Mouse (Mus musculus): ENCODE data around the gene Tmem214.

The Tmem214 gene

DNA sequence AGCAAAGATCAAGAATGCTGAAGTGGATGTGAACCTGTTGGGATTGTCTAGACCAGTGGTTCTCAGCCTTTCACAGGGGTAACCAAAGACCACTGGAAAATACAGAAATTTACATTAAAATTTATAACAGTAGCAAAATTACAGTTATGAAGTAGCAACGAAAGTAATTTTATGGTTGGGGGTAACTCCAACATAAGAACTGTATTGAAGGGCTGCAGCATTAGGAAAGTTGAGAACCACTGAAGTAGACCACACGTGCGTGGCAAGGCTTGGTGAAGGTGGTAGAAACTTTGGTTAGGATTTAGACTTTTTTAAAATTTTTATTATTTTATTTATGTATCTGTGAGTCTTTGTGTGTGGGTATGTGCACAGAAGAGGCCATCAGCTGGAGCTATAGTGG, at the start of gene Tmem214:
Gene Tmem214, plus strand, starts transcription at position 301 of the 400 bp plus-strand sequence.
- no peak for DNase-seq (ENCODE audit: low read depth, low spot score)

DNA sequence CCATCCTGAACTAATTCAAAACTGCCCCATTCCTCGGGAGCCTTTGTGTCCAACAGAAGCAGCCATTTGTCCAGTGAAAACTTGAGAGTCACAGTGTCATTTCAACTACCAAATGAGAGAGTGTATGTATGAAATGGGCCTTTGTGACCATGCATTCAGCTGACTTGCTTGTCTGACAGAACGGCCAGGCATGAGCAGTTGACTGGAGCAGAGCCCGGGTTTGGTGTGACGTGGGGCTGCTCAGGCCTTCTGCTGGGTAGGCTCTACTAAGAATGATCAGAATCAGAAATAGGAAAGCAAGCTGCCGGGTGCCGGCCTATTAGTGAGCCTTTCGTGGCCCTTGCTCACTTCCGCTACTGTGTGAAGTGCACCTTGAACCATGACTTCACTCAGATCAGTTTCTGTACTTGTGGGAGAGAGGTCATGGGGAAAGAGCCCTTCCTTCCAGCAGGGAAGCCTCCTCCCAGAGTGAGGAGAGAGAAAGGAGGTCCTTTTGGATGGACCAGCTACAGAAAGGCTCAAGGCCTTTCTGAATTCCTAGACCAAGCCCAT, 49.0 kb upstream of the Tmem214 start:
- DNase-seq (ENCODE audit: low read depth, low spot score), result no peak

DNA sequence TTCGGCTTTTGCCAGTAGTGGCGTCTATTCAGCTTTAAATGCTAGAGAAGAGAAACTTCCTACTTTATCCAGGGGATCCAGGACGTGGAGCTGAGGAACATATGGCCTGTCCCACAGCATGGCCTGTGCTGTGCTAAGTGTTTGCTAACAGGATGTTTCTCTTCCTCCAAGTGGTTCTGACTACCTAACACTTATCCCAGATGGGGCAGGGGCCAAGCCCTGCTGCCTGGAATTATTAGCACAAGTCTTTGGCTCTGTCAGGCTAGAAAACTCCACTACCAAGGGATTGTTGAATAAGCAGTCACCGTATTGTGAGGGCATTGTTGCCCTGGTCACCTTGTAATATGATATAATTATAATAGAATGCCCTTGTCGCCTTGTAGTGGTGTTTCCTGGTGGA, 45.1 kb upstream of the Tmem214 start:
- DNase-seq (ENCODE audit: low read depth, low spot score), result no peak

DNA sequence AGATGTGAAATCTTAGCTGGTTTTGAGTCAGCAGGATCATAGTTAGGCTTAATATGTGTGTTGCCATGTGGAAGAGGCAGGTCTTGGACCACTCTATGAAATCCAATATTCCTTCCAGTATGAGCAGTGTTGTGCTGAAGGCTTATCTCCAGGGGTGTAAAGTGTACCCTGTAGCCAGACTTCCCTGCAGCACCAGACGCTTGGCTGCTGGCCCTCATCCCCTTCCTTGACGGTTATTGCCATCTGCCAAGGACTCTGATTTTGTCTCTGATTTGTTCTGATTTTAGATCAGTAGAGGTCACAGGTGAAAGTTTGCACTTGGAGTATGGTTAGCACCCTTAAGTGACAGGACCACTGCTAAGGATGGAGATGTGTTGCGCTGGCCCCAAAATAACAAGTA, 44.7 kb upstream of the Tmem214 start:
- DNase-seq (ENCODE audit: low read depth, low spot score), result no peak

DNA sequence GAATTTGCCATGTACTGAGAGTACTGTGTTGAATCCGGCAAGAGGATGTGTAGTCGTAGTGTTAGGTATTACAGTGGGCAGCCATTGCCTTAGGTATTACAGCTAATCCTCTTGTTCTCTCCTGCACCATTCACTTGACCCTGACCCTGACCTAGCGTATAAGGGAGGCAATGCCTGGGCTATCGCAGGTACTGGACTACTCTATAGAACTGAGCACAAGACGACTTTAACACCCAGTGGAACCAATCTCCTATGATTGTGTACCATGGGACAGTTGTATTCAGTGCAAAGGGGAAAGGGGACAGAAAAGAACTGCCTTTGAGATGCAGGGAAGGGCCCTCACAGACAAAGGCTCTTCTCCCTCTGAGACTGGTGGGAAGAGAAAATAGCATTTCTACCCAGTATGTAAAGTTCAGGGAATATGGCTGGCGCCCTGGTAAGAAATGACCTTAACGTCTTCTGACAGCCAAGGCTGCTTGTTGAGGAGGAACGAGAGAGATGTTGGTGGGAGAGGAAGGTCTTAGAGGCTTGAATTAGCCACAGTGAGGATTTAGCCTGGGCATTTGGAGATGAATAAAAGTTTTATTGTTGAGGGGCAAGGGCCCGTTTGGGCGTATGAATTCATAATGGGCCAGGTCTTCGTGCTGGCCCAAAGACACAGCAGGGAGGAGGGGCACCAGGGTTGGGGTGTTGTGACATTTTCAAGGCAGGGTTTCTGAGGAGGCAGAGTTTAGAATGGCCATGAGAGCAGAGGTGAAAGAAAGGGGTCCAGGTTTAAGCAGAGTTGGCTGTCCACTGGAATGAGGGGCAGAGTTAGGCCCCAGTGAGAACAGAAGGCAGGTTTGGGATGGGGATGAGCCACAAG, 43.5 kb upstream of the Tmem214 start:
- DNase-seq (ENCODE audit: low read depth, low spot score), result no peak

DNA sequence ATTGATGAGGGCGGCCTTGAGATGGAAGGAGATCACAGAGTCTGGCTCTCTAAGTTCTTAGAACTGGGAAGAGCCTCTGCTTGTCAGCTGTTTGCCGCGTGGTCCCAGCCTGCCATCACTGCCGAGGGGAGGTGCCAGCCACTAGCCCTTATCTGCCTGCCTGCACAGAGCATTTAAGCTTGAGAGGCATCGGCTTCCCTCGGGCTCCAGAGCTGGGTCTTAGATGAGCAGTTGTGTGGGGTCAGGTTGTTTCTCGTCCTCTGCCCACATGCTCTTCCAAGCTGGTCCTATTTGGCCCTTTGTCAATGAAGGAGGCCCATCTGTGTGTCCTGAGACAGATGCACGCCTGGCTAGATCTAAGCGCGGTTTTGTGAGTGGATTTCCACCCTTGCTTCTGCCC, 42.6 kb upstream of the Tmem214 start:
- DNase-seq (ENCODE audit: low read depth, low spot score), result no peak

DNA sequence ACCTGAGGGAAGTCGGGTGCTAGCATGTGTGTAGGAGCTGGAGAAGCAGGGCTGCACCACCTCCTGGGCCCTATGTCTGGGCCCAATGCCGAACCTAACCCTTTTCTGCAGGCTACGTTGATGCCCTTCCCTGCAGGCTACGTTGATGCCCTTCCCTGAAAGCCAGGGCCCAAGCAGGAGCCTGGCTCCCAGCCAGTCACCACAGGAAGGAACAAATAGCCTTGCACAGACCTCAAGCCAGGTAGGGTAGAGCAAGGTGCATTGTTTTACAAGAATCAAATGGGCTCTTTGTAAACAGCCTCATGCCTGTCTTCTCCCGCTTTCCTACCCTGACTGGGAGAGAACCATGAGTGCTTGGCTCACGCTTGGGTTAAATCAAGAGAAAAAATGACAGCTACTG, 42.0 kb upstream of the Tmem214 start:
- no peak for DNase-seq (ENCODE audit: low read depth, low spot score)

DNA sequence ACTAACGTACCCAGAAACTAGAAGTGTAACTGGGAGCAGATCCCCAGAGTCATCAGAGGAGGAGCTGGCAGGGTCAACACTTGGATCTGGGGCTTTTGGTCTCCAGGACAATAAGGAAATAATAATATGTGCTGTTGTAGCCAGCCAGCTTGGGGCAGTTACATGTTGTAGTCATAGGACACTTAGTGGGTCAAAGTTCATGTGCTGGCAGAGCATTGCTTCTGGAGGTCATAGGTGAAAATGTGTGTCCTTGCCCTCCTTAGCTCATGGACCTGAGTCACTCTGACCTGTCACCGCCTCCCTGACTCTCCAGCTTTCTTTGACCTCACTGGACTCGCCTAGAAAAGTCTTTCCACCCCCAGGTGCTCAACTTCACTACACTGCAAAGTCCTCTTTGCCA, 34.4 kb upstream of the Tmem214 start:
- peak; percentile 32 for DNase-seq (ENCODE audit: low read depth, low spot score)

DNA sequence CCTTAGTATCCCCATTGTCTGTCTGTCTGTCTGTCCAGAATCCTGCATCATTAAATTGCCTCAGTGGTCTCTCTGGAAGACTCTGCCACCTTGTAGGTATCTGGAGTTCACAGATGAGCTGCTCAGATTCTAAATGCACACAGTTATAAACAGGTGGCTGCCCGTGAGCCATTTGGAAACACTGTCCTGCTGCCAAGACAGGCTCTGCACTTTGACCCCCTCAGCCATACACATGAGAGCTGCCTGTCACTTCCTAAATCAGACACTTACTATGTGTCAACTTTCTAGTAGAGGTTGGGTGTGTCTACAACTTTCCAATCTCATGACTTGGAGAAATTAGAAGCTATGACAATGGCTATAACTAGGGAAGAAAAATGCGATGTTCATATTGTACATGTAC, 28.1 kb upstream of the Tmem214 start:
- no peak for DNase-seq (ENCODE audit: low read depth, low spot score)

DNA sequence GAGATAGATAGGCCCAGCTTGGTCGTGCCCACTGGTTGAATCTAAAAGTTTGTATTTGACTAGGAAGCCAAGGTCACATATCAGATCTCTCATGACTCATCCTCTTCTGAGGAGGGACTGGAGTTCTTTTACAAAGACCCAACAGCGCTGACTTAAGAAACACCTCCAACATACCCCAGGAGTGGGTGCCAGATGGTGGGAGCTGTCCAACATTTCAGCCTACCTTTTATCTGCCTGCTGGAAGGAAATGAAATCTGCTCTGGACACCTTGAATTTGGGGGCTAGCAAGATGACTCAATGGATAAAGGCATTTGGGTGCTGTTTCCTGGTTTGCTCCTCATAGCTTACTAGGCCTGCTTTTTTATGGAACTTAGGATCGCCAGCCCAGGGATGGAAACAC, 25.9 kb upstream of the Tmem214 start:
- peak; percentile 27 for DNase-seq (ENCODE audit: low read depth, low spot score)

DNA sequence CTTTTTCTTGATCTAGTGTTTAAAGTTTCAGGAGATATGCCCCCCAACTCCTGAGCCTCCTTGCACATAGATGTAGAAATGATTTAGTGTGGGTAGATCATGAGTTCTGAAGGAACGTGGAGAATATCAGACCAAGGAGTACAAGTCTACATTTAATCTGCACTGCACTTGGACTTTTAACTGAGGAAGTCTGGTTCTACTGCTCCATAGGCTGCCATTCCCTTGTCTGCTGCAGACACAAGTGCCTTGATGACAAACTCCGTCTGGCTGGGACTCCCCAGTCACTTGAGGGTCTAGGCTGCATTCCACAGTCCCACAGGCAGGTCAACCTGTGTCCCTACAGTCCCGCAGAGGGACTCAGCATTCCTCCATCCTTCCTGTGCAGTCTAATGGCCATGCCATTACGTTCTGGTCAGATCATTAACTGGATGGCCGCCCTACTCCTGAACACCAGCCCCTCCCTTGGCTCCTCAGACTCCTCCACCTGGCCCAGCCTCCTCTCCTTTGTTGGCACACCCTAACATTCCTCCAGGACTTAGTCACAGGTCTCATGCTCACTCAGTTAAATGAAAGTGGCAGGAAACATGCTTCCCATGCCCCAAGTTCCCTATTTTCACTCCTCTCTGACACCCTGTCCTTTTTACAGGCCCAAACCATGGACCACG, 17.8 kb upstream of the Tmem214 start:
- DNase-seq (ENCODE audit: low read depth, low spot score), result peak; percentile 93

DNA sequence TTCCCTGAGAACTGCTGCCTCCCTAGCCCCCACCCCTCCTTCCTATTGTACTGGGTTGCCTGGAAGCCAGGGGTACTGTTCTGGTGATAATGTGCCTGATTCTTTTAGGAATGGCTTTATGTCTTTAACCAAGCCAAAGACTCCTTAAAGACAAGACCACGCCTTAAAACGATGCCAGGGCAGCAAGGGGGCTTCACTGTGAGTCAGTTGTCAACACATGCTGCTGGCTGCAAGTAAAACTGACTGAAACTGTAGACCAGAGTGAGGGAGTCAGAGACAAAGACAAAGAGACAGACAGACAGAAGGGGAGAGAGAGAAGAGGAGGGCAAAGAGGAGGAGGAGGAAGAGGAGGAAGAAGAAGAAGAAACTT, 17.3 kb upstream of the Tmem214 start:
- DNase-seq (ENCODE audit: low read depth, low spot score), result peak; percentile 72

DNA sequence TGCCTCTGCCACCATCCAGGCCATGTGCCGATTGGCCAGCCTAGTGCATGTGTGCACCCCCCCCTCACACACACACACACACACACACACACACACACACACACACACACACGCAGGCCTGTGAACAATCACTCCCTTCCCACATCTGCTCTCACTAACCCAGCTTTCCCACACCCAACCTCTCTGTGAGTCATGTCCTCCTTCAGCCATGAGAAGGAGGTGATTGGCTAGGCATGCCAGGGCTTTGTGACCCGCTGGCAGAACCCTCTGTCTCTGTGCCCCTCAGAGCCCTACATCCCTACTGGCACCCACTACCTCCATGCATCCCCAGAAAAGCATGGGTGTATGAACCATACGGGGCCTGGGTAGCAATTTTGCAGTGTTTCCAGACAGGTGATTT, 14.3 kb upstream of the Tmem214 start:
- peak; percentile 72 for DNase-seq (ENCODE audit: low read depth, low spot score)

DNA sequence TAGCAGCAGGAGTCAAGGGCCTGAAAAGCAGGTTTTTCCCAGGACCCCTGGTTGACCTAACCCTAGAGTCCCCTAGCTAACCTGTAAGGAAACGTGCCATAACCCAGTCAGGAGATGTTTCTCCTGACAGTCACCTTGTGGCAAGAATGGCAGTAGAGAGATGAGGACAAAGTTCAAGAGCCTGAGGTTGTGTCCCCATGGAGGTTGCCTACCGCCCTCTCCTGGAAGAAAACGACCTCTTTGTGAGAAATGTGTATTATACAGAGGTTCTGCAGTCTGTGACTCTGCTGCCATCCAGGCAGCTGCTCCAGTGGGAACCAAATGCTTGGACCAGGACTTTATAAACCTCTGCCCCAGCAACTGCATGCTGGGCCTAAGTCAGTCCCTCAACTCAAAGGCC, 12.1 kb upstream of the Tmem214 start:
- peak; percentile 16 for DNase-seq (ENCODE audit: low read depth, low spot score)

DNA sequence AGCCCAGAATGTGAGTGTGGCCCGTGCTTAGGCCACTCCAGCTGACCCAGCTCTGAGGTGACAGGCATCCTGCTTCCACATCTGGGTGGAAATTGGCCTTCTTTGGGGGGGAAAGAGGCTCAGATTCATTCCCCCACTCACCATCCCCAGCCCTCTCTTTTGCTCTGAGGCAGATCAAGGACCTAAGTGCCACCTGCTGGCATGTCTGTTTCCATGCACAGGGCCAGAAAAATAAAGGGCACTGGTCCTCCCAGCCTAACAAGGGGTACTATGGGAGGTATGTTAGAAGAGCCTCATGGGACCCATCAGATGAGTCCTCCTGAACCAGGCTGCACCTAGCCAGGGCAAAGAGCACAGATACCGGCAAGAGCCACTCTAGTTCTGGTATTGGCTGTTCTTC, 11.7 kb upstream of the Tmem214 start:
- no peak for DNase-seq (ENCODE audit: low read depth, low spot score)

DNA sequence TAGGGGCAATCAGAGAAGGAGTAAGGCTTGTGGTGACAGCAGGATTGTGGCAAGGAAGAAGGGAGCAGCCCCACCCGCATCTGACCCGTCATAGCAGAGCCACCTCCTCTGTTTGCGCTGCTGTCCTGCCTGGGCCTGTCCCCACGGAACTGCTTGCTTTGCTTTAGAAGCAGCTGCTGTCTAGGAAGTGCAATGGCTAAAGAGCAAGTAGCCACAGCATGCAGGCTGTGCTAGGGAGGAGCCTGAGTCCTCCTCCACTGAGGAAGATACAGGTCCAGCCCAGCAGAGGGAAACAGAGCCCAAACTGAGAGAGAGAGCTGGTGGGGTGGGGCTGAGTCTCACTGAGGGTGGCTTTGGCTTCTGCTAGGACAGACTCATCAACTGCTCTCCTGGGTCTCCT, 4.0 kb upstream of the Tmem214 start:
- peak; percentile 12 for DNase-seq (ENCODE audit: low read depth, low spot score)

DNA sequence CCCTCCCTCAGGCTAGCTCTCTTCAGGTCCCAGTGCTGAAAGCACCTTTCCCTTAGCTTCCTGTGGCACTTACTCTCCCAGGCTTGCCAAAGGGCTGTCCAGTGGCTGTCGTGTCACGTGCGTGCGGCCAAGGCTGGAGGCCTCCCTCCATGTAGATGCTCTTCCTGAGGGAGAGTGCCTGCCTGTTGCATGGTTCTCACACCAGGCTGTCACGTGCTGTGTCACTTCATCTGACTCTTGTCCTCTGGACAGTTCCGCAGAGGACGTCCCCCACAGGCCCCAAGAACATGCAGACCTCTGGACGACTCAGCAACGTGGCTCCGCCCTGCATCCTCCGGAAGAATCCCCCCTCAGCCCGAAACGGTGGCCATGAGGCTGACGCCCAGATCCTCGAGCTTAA, 3.5 kb upstream of the Tmem214 start:
- no peak for DNase-seq (ENCODE audit: low read depth, low spot score)

DNA sequence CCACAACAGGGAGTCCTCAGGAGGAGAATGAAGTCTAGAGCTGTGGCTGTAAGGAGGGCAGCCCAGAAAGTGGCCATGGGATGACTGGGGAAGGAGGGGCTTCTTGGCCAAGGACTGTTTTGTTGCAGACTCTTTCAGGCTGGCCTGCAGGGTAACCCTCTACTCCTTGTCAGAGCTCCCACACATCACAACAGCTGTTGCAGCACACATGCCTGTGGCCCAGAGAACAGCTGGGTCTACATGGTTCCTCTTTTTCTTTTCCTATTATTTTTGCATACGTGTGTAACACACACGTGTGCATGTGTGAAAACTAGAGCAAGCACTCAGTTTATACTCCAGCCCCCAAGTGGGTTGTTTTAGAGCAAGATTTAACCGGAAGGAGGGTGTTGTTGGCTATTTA, 941 bp upstream of the Tmem214 start:
- DNase-seq (ENCODE audit: low read depth, low spot score), result no peak

DNA sequence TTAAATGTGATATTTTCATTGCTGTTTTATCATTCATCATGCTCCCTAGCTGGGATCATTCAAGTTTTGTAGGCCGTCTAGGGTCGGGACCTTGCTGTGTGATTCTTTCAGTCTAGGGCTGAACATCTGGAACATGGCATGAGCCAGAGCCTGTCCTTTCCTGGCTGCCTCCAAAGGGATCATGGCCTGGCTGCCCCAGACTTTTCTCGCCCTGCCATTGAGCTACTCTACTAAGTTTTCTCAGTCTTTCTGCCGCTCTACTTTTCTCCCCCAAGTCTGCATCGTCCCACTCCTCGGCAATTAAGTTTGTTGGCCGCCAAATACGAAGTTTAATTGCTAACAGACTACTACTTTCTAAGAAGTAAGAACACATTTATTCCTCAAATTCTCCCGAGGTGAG, 1.2 kb downstream of the Tmem214 start:
- DNase-seq (ENCODE audit: low read depth, low spot score), result peak; percentile 55

DNA sequence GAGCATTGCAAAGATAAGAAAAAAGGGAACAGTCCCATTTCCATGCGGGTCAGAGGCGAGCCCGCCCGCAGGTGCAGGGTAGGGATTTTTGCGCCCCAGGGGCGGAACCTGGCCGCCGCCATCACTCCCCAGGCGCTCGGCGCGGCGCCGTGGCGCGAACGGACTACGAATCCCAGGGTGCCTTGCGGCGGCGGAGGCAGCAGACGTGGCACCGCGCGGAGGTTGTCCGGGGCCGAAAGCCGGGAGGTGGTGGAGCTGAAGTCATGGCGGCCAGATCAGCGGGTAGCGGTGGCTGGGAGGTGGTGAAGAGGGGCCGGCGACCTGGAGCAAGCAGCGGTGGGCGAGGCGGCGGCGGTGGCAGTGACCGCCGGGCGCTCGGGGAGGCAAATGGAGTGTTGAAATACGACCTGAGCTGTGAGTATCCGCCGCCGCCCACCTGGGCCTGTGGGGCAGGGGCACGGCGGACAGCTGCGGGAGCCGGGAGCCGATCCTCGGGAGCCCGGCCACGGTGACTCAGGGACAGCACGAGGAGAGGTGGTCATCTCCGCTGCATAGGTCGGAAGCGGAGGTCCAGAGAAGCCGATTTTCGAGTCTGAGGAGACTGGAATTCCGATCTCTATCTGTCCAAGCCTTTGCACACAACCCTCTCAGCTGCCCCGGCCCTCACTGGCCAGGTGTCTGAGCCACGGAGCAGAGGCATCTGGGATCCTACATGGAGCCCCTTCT, 1.8 kb downstream of the Tmem214 start:
- DNase-seq (ENCODE audit: low read depth, low spot score), result peak; percentile 78

DNA sequence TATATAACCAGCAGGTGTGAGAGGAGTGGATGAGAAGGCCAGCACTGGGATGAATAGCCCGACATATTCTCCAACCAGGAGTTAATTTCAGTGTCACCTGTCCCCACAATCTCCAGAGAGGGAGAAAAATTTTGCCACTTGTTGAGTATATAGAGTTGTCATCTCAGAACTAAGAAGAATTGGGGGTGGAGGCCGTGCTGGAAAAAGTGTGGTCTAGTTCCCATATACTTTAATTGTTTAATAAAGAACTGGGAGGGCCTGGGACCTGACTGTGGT, 2.3 kb downstream of the Tmem214 start:
- no peak for DNase-seq (ENCODE audit: low read depth, low spot score)

DNA sequence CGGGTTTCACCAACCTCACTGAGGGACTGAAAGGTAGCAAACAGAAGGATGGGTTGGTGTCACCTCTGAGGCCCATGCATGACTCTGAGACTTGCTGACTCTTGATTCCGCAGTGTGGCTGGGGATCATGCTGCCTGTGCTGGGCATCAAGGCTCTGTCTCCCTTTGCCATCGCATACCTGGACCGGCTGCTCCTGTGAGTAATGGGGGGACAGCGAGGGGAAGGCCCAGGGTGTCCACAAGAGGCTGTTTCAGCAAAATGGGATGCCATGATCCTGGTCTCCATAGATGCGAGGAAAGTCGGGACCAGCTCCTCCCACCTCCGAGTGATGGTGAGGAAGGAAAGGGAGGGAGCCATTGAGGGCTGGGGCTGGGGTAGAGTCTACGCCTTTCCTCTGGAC, 4.8 kb downstream of the Tmem214 start:
- DNase-seq (ENCODE audit: low read depth, low spot score), result no peak

DNA sequence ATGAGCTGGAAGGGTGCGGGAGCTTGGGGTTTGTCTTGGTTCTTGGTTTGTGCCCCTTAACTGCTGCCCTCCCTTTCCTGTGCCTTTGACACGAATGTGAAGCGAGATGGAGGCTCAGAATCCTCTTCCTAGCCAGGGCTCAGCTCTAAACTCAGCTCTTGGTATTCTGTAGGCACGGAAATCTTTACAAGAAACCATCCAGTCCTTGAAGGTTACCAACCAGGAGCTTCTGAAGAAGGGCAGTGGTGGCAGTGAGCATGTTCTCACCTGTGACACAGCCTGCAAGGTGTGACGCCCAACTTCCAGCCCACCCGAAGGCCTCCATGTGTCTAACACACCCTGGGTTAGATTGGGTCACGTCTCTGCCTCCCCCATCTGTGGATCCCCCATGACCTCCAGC, 6.6 kb downstream of the Tmem214 start:
- DNase-seq (ENCODE audit: low read depth, low spot score), result no peak

Data from 3T3-L1 (cell line).